Mouse (Mus musculus): ENCODE measurements around the gene 4921524J17Rik.

GRCm38 (mm10) chr8:85381926-85382325 lies 50.7 kb downstream of the 4921524J17Rik start:
- TF ChIP-seq TAL1 (IDR thresholded peaks at IDR 0.05; ENCODE audit: low read length) (no peak), GATA1 (IDR thresholded peaks at IDR 0.05; ENCODE audit: low read length) (no peak)
